Mouse (Mus musculus) gastrocnemius, postnatal 25 days (tissue): ENCODE measurements around the gene Depdc7. TPM values are rescaled to one million over a fixed set of nuclear protein-coding genes. Genes with fewer than 3 reads are reported as not detected.

Experiments used
- DNase-seq: peaks from one replicate; pipeline ENCODE4 v3.0.0; 2022
- long read RNA-seq, 2 experiments: library from polyadenylated mRNA; stranded (forward); transcript quantifications; one replicate each; pipeline ENCODE4 v2.0.0; 2021
- total RNA-seq, 2 experiments: library from RNA; stranded (reverse); gene quantifications; 1 replicate in 1 of 2; 2 replicates in 1 of 2; pipeline ENCODE4 v1.2.3; 2021

The Depdc7 gene
- 1 to 10 TPM; 1.4 to 1.9 TPM for total RNA-seq
- long read RNA-seq, experiment 1, partial matches to known transcripts: 0 of 4 reads
- long read RNA-seq, experiment 1, other reads (novel, unspliced or antisense): 3 of 4 reads
- long read RNA-seq, experiment 2, partial matches to known transcripts: 0 of 4 reads
- long read RNA-seq, experiment 2, other reads (novel, unspliced or antisense): 0 of 4 reads

DNA sequence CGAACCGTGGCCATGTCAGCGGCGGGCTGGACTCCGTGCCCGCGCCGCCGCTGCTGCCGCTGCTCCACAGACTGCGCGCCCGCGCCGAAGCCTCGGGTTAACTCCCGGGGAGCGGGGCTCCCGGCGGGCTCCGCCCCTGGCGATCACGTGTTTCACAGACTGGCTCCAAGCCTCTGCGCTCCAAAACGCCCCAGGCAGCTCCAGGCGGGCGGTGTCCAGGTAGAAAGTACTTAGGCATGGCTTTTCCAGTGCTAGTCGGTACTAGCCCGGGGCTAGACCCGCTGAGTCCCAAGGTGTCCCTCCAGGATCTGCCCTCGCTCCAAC, at the start of gene Depdc7:
Gene Depdc7, minus strand, starts transcription at position 138 of the 324 bp plus-strand sequence.
- peak; percentile 83 for DNase-seq

DNA sequence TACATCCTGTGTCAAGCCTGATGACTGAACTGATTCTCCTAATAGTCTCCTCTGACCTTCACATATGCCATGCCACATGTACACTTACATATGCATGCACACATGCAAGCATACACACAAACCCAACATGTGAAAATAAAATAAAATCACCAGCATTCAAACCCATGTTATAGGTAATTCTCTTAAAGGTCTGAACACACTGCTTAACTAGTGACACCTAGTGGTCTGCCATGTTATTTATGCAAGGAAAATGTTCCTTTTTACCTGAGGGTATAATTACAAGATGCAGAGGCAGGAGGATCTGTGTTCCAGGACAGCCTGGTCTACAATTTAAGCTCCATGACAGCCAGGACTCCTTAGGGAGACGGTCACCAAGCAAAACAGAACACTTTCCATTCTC, 32.1 kb upstream of the Depdc7 start:
- DNase-seq: no peak

DNA sequence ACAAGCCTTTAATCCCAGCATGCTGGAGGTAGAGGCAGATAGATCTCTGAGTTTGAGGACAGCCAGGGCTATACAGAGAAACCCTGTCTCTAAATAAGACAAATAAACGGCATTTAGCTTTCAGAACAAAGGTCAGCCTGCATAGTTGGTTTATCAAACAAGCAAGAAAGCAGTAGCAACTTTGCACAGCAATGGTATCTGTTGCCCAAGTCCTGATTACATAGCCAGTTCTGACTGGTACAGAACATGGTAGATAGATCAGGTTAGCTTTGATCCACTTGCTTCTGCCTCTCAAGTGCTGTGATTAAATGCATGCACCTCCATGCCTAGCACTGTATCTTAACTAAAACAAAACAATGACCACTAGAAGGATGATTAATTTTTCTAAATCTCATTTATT, 26.0 kb upstream of the Depdc7 start:
- DNase-seq: no peak

DNA sequence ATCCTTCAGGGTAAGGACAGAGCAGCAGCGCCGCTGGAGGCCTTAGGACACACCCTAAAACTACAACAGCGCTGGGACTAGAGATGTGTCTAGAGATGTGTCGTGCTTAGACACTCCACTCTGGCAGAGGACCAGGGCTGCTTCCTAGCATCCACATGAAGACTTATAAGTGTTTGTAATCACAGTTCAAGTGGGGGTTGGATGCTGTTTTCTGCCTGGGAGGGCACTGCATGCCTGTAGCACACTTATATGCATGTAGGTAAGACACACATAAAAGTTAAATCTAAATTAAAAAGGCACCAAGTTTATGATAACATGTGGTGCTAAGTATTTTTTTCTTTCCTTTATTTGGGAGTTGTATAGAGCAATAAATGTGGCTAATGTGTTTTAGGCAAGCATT, 21.3 kb upstream of the Depdc7 start:
- no peak for DNase-seq

DNA sequence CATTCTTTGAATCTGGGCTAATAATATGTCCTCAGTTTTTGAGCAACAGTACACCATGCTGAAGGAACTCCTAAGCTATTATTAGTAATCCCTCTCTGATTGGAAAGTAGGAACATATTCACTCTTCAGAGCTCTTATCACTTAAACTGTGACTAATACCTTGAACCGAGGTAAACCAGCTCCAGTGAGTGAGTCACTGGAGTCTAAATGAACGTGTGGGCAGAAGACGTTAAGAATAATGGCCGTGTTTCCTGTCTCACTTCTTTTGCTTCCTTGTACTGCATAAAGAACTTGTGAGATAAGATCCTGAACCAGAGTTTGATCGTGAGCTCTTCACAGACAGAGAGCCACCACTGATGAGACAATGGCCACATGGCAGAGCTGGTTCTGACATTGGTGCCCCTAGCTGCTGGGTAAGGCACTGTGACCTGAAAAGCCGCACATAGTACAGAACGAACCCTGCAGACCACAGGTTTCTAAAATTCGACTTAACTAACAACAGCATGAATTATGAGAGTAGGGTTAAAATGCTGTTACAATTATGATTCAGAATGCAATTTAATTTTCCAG, 20.5 kb upstream of the Depdc7 start:
- DNase-seq: no peak

DNA sequence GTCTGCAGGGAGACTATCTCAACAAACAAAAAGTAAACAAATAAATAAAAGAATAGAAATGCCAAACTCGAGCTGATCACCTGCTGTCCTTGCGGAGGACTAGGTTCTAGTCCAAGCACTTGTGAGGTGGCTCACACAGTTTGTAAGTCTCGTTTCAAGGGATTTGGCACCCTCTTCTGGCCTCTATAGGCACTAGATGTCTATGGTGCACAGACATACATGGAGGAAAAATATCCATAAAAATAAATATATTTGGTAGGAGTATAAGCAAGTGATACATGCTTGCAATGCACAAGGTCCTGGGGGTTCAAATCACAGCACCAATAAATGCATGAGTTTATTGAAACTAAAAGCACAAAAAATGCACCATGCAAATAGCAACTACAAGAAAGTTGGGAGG, 7.9 kb upstream of the Depdc7 start:
- DNase-seq: no peak

DNA sequence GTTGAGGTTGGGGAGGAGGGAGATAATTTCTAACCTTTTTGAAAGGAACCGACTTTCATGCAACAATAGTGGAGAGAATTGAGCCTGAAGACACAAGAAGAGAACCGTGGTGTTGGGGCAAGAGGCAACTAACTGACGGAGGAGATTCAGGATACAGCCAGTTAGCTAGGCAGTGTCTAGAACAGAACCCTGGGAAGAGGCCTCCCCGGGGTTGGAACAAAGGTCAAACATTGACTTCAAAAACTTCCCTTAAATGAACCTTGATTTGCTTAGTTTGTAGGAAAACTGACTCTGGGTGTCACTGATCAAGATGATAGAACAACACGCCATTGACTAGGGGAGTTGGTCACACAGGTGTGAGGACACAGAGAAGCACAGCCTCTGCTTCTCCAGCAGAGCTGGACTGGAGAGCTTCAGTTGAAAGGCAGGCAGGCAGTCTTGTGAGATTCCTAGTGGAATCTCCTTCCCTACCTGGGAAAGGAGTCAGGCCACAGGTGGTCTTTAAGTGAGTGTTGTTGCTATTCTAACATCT, 6.0 kb upstream of the Depdc7 start:
- DNase-seq: no peak

DNA sequence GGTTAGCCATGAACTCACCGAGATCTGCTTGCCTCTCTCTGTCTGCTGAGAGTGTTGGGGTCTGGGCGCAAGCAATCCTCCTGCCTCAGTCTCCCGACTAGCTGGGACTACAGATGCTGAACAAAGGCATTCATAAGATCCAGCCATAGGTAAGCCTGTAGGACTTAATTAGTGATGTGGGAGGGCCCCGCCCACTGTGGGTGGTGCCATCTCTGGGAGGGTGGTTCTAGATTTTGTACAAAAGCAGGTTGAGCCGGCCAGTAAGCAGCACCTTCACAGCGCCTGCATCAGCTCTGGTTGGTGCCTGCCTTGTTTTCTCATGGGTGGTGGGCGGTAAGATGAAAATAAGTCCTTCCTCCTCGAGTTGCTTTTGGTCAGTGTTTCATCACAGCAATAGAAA, 3.6 kb upstream of the Depdc7 start:
- no peak for DNase-seq

DNA sequence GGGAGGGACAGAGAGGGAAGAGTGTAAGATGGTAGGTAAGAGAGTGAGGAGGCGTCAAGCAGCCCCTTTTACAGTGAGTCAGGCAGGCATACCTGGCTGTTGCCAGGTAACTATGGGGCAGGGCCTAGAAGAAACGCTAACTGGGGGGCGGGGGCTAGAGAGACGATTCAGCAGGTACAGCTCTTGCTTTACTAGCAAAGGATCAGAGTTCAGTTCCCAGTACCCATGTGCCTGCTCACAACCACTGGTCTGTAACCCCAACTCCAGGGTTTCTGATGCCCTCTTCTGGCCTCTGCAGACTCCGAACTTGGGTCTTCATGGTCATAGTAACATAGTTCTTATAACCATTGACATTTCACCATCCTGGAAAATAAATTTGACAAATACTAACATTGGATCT, 1.3 kb upstream of the Depdc7 start:
- DNase-seq: no peak

DNA sequence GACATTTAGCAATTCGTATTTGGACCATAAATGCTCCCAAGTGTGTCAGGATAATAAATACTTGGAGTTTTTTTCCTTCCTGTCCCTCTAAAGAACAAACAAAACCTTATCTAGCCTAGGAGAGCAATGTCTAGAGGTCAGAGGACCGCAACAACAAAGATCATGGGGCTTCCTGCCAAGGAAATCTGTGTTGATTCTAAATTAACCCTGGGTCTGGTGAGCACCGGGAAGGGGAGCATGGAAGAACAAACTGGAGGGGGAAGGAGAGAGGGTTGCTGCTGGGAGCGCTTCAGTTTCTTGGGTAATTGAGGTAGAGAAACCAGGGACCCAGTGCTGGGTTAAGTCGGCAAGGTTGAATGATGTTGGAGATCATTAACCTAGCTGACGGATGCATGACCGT, 482 bp upstream of the Depdc7 start:
- no peak for DNase-seq

DNA sequence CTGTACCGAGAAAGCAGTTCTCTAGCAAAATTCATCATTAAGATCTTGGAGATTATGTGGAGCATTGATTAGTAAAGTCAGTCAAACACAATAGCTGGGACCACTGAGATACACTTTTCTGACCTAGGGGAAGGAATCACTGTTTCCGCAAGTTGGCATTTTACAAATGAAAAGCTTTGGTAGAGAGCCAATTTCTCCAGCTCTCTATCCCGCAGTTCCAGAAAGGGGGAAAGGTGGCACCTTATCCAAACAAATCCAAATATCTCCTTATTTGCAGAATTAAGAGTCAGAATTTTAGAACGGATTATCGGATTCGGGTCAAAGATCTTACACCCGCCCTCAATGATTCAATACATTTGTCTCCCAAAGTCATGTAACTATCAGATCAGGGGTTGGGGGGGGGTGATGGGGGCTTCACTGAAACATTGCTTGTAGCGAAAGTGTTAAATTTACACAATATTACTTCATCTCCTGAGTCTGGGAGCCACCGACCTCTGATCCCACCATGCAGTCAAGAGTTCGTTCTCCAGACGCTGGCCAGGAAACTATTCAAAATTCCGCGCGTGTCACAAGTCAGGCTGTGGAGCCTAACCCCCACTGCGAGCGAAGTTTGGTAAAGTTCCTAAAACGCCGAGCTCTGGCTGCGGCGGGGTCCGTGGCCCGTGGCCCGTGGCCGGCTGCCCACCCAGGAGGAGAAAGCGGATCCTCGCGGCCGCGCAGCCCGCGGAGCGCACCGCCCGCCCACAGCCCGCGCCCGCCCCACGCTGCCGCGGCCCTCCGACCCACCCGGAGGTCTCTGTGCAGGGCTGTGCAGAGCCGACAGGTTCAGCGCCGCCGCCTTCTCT, 560 bp downstream of the Depdc7 start:
- DNase-seq: no peak

DNA sequence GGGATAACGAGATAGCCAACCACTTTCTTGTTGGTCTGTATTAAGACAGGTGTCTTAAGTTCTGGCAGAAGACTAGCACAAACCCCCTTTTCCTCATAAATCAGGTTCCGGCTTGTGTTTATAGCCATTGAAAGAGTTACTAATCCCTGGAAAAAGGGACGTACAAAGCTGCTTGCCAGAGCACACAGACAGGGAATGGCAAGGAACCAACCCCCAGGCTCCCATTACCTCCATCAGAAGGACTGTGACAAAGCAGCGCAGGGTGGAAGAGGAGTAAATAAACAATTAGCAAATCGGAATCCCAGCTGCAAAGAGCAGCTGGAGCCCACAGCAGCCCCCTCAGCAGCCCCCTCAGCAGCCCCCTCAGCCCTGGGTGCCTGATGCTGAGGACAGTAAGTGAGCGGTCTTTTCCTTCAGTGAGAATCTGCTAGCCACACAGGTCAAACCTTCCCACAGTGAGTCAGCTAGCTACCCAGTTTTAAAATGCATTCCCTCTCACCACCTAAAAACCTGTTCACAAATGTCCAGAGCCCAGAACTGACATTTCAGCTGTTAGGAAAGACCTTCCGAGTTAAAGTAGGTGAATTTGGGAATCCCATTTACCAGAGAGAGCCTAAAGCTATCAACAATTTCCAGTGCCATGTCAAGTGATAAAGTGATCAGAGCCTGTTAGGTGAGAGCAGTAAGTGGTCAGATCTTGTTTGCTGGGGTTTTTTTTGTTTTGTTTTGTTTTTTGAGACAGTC, 1.5 kb downstream of the Depdc7 start:
- DNase-seq: no peak

DNA sequence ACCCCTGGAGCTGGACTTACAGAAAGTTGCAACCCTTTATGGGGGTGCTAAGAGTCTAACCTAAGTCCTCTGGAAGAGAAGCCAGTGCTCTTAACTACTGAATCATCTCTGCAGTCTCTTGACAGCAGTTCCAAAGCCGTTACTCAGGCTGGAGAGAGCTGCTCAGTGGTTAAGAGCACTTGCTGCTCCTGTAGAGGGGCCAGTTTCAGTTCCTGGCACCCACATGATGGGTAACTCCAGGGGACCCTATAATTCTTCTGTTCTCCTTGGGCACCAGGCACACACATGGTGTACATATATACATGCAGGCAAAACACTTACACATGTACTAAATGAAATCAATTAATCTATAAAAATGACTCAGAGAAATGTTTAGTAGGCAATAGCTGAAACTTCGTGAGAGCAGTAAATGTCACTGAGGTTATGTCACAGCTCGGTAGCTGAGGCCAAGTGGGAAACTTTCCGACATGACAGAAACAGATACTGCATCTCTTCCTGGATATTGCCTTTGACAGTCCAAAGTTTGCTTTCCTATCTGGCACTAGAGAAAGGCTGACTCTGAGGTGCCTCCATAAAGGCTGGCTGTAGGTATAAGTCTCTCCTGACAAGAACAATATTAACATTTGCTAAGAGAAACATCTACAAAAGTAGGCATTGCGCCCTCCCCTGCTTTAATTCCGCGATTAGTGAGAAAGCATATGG, 2.3 kb downstream of the Depdc7 start:
- DNase-seq: no peak

DNA sequence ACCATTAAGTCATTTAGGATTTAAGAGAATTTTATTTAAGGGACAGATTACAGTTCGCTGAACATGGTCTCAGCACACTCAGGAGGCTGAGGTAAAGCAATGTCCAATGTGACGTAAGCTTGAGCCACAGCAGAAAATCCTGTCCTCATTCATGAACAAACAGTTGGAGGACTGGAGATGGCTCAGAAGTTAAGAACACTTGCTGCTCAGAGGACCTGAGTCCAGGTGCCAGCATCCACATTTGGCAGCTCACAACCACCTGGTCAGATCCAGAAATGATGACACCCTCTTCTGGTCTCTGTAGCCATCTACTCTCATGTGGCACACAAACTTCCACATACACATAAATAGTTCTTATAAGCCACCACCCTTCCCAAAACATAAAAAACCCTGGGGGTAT, 3.0 kb downstream of the Depdc7 start:
- no peak for DNase-seq

DNA sequence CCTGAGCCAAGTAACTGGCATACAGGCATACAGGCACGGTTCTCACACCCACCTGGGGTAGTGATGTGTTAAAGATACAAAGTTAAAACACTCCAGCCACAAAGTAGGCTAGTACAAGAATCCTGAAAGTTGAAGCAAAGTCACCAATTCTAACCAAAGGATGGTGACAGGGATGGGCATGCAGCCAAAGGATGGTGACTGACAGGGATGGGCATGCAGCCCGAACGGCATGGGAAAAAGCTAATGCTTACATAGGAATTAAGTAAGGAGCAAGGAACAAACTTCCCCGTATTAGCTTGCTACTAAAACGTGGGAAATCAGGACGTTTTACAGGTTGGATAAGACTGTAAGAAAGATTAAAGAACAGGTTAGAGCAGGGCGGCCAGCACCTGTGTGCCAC, 6.4 kb downstream of the Depdc7 start:
- no peak for DNase-seq

DNA sequence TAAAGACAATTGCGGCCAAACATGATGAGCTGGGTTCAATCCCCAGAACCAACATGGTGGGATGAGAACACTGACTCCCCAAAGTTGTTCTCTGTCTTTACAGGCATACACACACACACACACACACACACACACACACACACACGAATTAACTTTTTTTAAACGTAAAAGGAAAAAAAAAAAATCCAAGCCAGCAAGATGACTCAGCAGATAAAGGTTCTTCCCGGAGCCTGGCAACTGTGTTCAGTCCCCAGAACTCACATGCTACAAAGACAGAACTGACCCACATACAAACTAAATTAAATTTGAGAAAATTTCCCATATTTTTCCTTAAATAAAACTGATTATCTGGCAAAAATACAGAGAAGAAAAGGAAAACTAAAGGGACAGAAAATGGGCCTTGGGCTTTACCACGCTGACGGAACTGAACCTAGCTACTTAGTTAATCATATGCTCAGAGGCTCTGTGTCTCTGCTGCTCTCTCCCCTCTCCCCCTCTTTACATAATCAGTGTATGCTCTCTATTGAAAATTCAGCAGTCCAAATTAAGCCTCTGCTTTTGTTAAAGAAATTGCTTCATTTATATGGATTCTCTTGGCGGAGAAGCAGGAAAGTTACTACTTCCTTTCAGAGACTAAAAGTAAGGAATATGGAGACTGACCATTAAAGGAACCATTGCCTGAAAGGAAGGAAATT, 10.0 kb downstream of the Depdc7 start:
- no peak for DNase-seq

DNA sequence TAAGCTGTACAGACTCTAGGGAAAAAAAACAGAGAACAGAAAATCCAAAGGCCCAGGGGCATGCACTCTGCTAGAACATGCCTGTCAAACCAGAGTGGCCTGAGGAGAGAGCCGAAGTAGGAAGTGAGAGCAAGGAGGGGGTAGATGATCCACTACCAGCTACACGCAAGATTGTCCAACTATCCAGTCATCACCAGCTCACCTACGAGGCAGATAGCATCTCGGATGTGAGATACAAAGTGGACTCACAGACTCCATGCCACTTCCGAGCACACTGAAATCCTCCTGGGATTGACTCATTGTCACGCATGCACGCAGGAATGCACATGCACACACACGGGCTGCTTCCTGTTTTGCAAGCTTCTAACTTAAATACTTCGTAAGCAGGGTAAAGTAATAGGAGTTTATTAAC, 10.6 kb downstream of the Depdc7 start:
- DNase-seq: peak; percentile 14

DNA sequence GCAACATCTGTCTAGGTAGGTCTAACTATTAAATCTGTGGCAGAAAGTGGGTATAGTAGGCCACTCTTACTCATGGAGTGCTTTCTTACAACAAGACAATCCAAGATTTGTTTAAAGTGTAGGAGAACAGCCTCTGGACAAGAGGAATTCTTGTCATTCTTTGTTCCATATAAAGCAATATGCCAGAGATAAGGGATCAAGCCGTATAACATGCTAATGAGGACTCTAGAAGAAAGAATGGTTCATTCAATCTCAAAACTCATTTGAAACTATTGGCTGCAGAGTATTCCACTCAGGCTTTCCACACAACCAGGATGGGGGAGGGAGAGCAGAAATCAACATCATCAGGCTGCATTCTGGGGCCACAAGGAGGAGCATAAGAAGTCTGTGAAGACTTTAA, 15.3 kb downstream of the Depdc7 start:
- DNase-seq: no peak

DNA sequence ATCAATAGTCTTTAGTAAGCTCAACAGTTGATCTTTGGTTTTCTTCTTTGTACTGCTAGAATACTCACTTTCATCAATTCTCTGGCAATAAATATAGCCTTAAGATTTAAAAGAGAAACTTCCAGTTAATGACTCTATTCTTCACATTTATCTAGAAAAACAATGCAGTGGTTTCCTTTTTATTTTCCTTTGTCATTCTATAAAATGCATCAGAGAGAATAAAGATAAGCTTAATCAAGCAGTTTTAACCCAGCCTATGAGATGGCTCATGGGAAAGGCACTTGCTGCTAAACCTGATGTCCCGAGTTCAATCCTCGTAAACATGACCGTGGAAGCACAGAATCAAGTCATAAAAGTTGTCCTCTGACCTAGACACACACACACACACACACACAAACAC, 20.7 kb downstream of the Depdc7 start:
- DNase-seq: no peak

DNA sequence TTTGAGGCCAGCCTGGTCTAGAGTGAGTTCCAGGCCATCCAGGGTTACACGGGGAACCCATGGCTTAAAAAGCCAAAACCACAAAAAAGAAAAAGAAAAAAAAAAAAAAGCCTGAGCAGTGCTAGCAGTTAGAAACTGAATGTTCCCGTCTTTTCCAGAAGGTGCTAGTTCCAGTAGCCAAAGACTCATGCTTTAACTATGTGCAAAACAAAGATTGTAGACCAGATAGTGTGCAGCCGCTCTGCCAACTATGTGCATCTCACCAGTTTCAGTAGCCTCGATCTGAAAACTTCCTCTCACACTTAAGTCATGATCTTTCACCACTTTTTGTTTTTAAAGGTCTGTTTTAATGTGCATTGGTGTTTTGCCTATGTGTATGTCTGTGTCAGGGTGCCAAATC, 24.9 kb downstream of the Depdc7 start:
- no peak for DNase-seq

DNA sequence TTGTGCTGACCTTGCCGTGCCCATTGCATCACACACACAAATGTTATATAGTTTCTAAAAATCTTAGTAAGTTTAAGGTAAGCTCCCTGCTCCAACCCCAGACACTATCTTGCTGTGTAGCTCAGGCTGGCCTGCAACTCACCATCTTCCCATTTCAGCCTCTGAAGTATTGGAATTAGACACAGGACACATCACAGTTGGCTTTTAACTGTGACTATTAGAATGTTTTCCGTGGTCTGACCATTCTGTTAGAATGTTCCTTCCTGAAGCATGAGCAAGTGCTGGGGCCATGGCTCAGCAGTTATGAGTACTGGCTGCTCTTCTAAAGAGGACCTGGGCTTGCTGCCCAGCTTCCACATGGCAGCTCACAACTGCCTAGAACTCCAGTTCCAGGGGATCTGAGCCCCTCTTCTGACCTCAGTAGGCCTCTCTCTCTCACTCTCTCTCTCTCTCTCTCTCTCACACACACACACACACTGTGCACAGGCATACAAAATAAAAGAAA, 25.4 kb downstream of the Depdc7 start:
- peak; percentile 14 for DNase-seq
